Mouse (Mus musculus) adipose tissue, adult 10 weeks (tissue): ENCODE measurements around the gene Fam98b. TPM values are rescaled to one million over a fixed set of nuclear protein-coding genes. Genes with fewer than 3 reads are reported as not detected.

ENCODE experiments used
- polyA plus RNA-seq: library from polyadenylated mRNA; stranded (reverse); fragments of 350-450 nt; fragmentation: Illumina TruSeq; extraction: RNeasy Lipid Tissue Mini Kit (QIAGEN cat#74804); gene quantifications from one replicate; pipeline ENCODE4 v1.2.3, GENCODE M21; 2014; ENCODE audit warnings: low read depth, low replicate concordance

Fam98b gene
- polyA plus RNA-seq: 30.0 TPM

GRCm38 (mm10) chr2:117249255-117250000 is at the start of gene Fam98b:
Gene Fam98b (plus strand): TSS chr2:117249739.

Other genes with a start within 250 kb of the Fam98b start
- gene Spred1, start 128.4 kb upstream of the Fam98b start, polyA plus RNA-seq: 15.9 TPM
- gene Rasgrp1, start 93.3 kb downstream of the Fam98b start, polyA plus RNA-seq: 1.1 TPM